Mouse (Mus musculus): ENCODE data around the gene Isg15. TPM values are rescaled to one million over a fixed set of nuclear protein-coding genes. Genes with fewer than 3 reads are reported as not detected.

The Isg15 gene
- total and polyA plus RNA-seq, 2 experiments from 2014 or later, result 7.0 to 19.9 TPM

GRCm38 (mm10) chr4:156213134-156213533 is 12.5 kb upstream of the Isg15 start:
- Histone ChIP-seq H3K27ac (ENCODE audit: low read depth) (no peak overlapping the region), H3K4me1 (ENCODE audit: control insufficient read depth, insufficient read depth) (peaks cover 13% of the 10 kb centered on the region), H3K27me3 (ENCODE audit: control insufficient read depth, insufficient read depth, low read length) (no peaks in the 10 kb centered on the region), H3K9me3 (replicated peaks; ENCODE audit: control insufficient read depth, low read length) (0 out of 2 replicates have a peak, but pooled peaks cover 3% of the 10 kb centered on the region), H3K9ac (replicated peaks; ENCODE audit: low read depth, low read length) (no peak overlapping the region), H3K4me2 (ENCODE audit: low read depth, low read length) (no peak overlapping the region), H3K36me3 (replicated peaks; ENCODE audit: control insufficient read depth, insufficient read depth, low read length) (no peaks in the 10 kb centered on the region; the same call in 1 of the 2 replicates), H3K4me3 (ENCODE audit: low read depth, low read length) (no peak overlapping the region)
- no peak for DNase-seq (ENCODE audit: low spot score)
- ATAC-seq (ENCODE audit: insufficient read depth, low read depth), result no peak
- WGBS, result 91% methylated on average over 13 of the region's 13 CpGs
- no peak for TF ChIP-seq EP300 (IDR thresholded peaks at IDR 0.05; ENCODE audit: low read depth)
- TF ChIP-seq CTCF (IDR thresholded peaks at IDR 0.05; ENCODE audit: low read depth), result no peak

GRCm38 (mm10) chr4:156209963-156210635 is 9.5 kb upstream of the Isg15 start:
- H3K4me2 ChIP-seq (ENCODE audit: low read depth, low read length), result no peak overlapping the region
- H3K4me3 ChIP-seq (ENCODE audit: low read depth, low read length), result no peak overlapping the region
- WGBS, result 65% methylated on average over 13 of the region's 13 CpGs
- H3K36me3 ChIP-seq (replicated peaks; ENCODE audit: control insufficient read depth, insufficient read depth, low read length), result no peaks in the 10 kb centered on the region; the same call in 1 of the 2 replicates
- ATAC-seq (ENCODE audit: insufficient read depth, low read depth), result no peak
- H3K9ac ChIP-seq (replicated peaks; ENCODE audit: low read depth, low read length), result no peak overlapping the region
- no peak overlapping the region for H3K27ac ChIP-seq (ENCODE audit: low read depth)
- TF ChIP-seq CTCF (IDR thresholded peaks at IDR 0.05; ENCODE audit: low read depth) (no peak), EP300 (IDR thresholded peaks at IDR 0.05; ENCODE audit: low read depth) (no peak)
- 0 out of 2 replicates have a peak, but pooled peaks cover 3% of the 10 kb centered on the region for H3K9me3 ChIP-seq (replicated peaks; ENCODE audit: control insufficient read depth, low read length)
- H3K4me1 ChIP-seq (ENCODE audit: control insufficient read depth, insufficient read depth), result peaks cover 5% of the 10 kb centered on the region
- no peak for DNase-seq (ENCODE audit: low spot score)
- no peaks in the 10 kb centered on the region for H3K27me3 ChIP-seq (ENCODE audit: control insufficient read depth, insufficient read depth, low read length)

- TF ChIP-seq CTCF (IDR thresholded peaks at IDR 0.05; ENCODE audit: low read depth), result no peak
- no peak for TF ChIP-seq EP300 (IDR thresholded peaks at IDR 0.05; ENCODE audit: low read depth)
- DNase-seq (ENCODE audit: low spot score) (no peak), ATAC-seq (ENCODE audit: insufficient read depth, low read depth) (no peak)
- Histone ChIP-seq H3K4me1 (ENCODE audit: control insufficient read depth, insufficient read depth) (peaks cover 10% of the 10 kb centered on the region; the same call in 1 of the 2 replicates), H3K9me3 (replicated peaks; ENCODE audit: control insufficient read depth, low read length) (0 out of 2 replicates have a peak, but pooled peaks cover 3% of the 10 kb centered on the region), H3K4me3 (ENCODE audit: low read depth, low read length) (no peak overlapping the region), H3K4me2 (ENCODE audit: low read depth, low read length) (no peak overlapping the region), H3K27ac (ENCODE audit: low read depth) (no peak overlapping the region), H3K9ac (replicated peaks; ENCODE audit: low read depth, low read length) (no peak overlapping the region), H3K27me3 (ENCODE audit: control insufficient read depth, insufficient read depth, low read length) (no peaks in the 10 kb centered on the region), H3K36me3 (replicated peaks; ENCODE audit: control insufficient read depth, insufficient read depth, low read length) (no peaks in the 10 kb centered on the region; the same call in 1 of the 2 replicates)
- 94% methylated on average over 4 of the region's 4 CpGs for WGBS
Measured at GRCm38 (mm10) chr4:156208872-156209271, 8.3 kb upstream of the Isg15 start.

- Histone ChIP-seq H3K9ac (replicated peaks; ENCODE audit: low read depth, low read length) (peak overlapping the region; percentile 84), H3K36me3 (replicated peaks; ENCODE audit: control insufficient read depth, insufficient read depth, low read length) (no peaks in the 10 kb centered on the region; the same call in 1 of the 2 replicates), H3K27me3 (ENCODE audit: control insufficient read depth, insufficient read depth, low read length) (no peaks in the 10 kb centered on the region), H3K27ac (ENCODE audit: low read depth) (peak overlapping the region; percentile 89), H3K4me3 (ENCODE audit: low read depth, low read length) (peak overlapping the region; percentile 83), H3K9me3 (replicated peaks; ENCODE audit: control insufficient read depth, low read length) (0 out of 2 replicates have a peak, but pooled peaks cover 3% of the 10 kb centered on the region), H3K4me1 (ENCODE audit: control insufficient read depth, insufficient read depth) (peaks cover 19% of the 10 kb centered on the region), H3K4me2 (ENCODE audit: low read depth, low read length) (peak overlapping the region; percentile 99)
- 1% methylated on average over 47 of the region's 49 CpGs for WGBS
- DNase-seq (ENCODE audit: low spot score), result no peak
- ATAC-seq (ENCODE audit: insufficient read depth, low read depth), result peak; percentile 40
- TF ChIP-seq EP300 (IDR thresholded peaks at IDR 0.05; ENCODE audit: low read depth) (no peak), CTCF (IDR thresholded peaks at IDR 0.05; ENCODE audit: low read depth) (no peak)
Measured at GRCm38 (mm10) chr4:156203413-156204131, 3.0 kb upstream of the Isg15 start.

GRCm38 (mm10) chr4:156203001-156203412 is 2.4 kb upstream of the Isg15 start, which contains the start of gene AW011738:
TSS of gene AW011738 (plus strand) at chr4:156203304.
- Histone ChIP-seq H3K4me3 (ENCODE audit: low read depth, low read length) (peak within 1 kb of the TSS; percentile 83), H3K4me2 (ENCODE audit: low read depth, low read length) (peak within 1 kb of the TSS; percentile 99), H3K36me3 (replicated peaks; ENCODE audit: control insufficient read depth, insufficient read depth, low read length) (no peaks in the 10 kb centered on the region), H3K27me3 (ENCODE audit: control insufficient read depth, insufficient read depth, low read length) (no peaks in the 10 kb centered on the region), H3K9me3 (replicated peaks; ENCODE audit: control insufficient read depth, low read length) (no peaks in the 10 kb centered on the region), H3K27ac (ENCODE audit: low read depth) (peak within 1 kb of the TSS; percentile 89), H3K4me1 (ENCODE audit: control insufficient read depth, insufficient read depth) (peaks cover 19% of the 10 kb centered on the region), H3K9ac (replicated peaks; ENCODE audit: low read depth, low read length) (peak within 1 kb of the TSS; percentile 84)
- ATAC-seq (ENCODE audit: insufficient read depth, low read depth) (peak; percentile 88), DNase-seq (ENCODE audit: low spot score) (peak; percentile 87)
- TF ChIP-seq CTCF (IDR thresholded peaks at IDR 0.05; ENCODE audit: low read depth) (no peak), EP300 (IDR thresholded peaks at IDR 0.05; ENCODE audit: low read depth) (no peak)
- under 1% methylated on average over 30 of the region's 39 CpGs for whole genome bisulfite sequencing
